Mouse (Mus musculus): ENCODE data around the gene Wdr62.

GRCm38 (mm10) chr7:30318142-30318541 lies 37.9 kb upstream of the Wdr62 start:
- no peak for TF ChIP-seq GATA1 (IDR thresholded peaks at IDR 0.05; ENCODE audit: low read length)
- no peak for TF ChIP-seq TAL1 (IDR thresholded peaks at IDR 0.05; ENCODE audit: low read length)
